Mouse (Mus musculus): Measurements from ENCODE around the gene Kcnf1.
A peak's percentile ranks its signal among the peaks of the same experiment; 100 is the strongest.

The Kcnf1 gene

DNA sequence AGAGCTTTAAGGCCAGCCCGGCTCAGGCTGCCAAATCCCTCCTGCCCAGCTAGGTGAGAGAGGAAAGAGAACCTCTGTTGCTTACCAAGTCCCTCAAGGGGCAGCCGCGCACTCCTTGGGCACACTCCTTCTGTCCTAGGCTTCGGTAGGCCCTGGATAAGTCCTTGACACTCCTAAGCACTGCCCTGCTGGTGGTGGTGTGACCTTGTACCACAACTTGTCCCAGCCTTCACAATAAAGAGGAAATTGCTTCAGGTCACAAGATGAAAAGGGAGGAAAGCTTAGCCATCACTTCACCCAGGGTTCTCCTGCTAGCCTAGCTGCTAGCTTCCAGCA is at the start of gene Kcnf1:
TSS of gene Kcnf1 (minus strand) at position 132 of the 336 bp plus-strand sequence.
- no peak for DNase-seq

DNA sequence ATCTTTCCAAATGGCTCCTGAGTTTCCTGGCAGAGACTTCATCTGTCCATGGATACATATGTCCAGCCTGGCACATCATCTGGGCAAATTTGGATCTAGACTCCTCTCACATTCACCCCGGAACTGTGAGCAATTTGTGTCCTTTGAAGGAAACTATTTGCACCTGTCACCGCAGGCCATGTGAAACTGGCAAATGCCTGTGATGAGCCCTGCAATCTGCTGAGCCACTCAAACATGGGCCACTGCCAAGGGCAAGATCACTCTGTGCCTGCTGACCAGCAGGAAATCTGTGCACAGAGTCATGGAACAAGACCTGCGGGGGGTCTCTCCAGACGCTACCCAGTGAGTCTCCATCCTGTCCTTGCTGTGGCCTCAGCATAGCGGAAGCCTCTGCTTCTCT is 48.3 kb upstream of the Kcnf1 start:
- no peak for DNase-seq

- DNase-seq, result no peak
These were observed 46.4 kb upstream of the Kcnf1 start for GRCm38 (mm10) chr12:17223050-17223449.

GRCm38 (mm10) chr12:17221891-17222428 is 45.3 kb upstream of the Kcnf1 start:
- DNase-seq, result no peak

- no peak for DNase-seq
These were observed 43.9 kb upstream of the Kcnf1 start for GRCm38 (mm10) chr12:17220631-17221030.

GRCm38 (mm10) chr12:17219107-17219506 is 42.4 kb upstream of the Kcnf1 start:
- no peak for DNase-seq

GRCm38 (mm10) chr12:17218390-17218789 is 41.7 kb upstream of the Kcnf1 start:
- DNase-seq, result no peak

DNA sequence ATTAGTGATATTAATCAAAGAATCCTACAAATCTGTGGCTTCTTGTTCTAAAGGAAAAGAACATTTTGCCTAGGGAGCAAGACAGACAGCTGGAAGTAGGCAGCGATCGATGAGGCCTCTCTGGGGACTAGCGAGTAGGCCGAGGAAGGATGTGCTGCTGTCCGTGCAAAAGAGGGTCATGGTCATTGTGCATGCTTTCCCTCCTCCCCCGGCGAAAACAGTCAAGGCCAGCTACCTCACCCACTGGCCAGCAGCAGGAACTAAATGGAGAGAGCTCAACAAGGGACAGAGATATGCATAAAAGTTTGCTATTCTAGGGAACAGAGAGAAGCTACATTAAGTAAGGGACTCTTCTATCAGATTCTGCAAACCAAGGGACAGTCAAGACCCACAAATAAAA is 39.1 kb upstream of the Kcnf1 start:
- no peak for DNase-seq

DNA sequence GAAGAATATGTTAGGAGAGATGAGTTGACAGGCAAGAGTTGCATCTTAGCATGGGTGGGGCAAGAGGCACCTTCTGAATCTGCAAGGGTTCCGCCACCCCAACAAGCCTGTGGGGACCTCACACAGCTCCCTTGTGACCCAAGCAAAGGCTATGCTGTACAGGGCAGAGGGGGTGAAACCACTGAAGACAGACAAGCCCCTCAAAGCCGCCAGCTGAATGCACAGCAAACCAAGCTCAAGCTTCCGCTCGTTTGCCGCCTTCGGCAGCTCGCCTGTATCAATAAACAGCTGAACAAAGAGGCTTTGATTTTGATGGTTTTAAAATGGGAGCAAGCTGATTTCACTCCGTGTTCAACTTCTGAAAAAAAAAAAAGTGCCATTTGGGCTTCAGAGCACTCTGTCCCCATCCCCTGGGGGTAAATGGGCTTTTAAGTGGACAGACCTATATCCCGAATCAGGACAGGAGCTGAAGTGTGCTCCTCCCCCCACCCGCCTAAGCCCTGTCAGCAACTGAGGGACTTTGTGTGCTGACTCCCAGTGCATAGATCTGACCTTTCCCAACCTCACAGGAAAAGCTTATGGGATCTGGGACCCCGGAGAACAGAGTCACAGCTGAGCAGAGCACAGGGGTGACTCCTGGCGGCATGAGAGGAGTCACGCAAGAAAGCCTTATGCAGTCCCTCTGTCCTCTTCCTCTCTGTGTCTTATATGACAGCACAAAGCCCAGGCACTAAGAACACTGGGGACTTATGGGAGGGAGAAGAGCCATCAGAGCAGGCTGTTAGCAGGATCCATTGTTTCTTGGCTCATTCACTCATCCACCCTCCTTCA is 26.0 kb upstream of the Kcnf1 start:
- no peak for DNase-seq

DNA sequence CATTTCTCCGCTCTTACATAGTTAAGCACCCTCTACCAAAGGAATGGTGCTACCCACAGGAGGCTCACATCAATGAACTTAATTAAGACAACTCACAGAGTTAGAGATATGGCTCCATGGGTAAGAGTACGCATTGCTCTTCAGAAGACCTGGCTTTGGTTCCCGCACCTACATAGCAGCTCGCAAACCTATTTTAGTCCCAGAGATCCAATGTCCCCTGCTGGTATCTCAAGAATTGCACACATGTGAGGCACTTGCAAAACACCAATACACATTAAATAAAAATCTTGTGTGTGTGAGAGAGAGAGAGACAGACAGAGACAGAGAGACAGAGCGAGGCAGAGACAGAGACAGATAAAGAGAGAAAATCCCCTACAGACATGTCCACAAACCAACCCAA is 21.9 kb upstream of the Kcnf1 start:
- DNase-seq, result no peak

DNA sequence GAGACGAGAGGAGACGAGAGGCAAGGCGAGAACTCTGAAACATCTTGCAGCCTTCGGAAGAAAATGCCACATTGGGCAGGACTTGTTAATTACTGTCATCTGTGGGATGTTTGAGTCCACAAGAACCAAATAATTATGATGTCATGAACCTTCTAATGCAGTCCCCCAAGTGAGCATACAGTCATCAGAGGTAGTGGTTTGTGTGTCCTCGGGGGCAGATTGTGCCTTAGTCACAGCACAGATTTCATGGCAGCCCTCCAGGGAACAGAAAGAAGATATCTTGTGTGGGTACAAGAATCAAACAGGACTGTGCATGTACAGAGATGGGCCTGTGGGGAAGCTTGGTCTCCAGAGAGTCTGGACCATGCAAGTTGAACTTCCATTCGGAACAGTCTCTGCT is 17.5 kb upstream of the Kcnf1 start:
- DNase-seq, result no peak

DNA sequence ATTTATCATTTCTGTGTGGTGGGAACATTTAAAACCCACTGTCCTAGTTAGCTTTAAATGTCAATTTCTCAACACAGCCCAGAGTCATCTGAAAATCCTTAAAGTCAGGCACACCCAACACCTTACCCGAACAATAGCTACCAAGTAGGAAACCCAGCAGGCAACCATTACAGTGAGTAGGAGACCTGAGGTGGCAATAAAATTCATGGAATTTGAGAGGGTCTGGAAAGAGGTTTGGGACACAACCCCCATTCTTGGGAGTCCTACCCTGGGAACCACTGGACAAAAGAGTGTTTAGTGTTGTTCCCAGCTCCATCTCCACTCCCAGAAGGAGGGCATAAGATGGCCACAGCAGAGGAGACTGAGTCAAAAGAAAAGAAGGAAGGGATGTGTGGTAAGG is 16.6 kb upstream of the Kcnf1 start:
- no peak for DNase-seq

GRCm38 (mm10) chr12:17192887-17193286 is 16.2 kb upstream of the Kcnf1 start:
- DNase-seq, result no peak

GRCm38 (mm10) chr12:17184303-17184775 is 7.7 kb upstream of the Kcnf1 start:
- no peak for DNase-seq

DNA sequence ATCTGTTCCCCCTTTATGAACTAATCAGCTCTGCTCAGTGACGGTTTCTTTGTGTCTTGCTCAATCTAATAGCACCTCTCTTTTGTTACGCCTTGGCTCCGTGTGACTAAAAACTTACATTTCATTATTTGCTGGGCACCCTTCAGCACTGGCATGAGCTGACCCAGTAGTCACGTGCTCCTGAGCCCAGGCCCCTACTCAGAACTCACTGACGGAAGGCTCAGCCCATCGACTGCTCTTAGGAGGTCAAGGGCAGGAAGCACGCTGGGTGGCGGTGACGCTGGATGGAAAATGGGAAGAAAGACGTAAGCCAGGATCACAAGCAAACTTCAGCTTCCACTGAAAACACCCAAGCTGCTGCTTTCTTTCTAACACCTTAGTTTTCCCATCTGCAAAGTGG is 7.1 kb upstream of the Kcnf1 start:
- DNase-seq, result no peak

- DNase-seq, result peak; percentile 80
These were observed 489 bp downstream of the Kcnf1 start for GRCm38 (mm10) chr12:17176041-17176756.

DNA sequence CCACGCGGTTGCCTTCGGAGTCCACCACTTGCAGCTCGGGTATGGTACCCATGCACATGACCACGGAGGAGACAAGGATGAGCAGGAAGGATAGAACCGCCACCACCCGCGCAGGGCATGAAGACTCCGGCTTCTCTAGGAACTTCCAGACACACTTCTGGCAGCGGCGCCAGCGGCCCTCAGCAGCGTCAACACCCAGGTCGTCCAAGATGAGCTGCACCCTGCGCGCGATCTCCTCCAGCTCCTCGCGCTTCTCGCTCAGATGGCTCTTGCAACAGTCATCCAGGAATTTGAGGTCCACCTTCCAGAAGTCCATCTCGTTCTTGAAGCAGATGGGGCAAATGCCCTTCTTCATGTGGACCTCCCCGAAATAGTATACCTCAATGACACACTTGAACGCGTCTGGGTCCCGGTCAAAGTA is 1.1 kb downstream of the Kcnf1 start:
- no peak for DNase-seq

DNA sequence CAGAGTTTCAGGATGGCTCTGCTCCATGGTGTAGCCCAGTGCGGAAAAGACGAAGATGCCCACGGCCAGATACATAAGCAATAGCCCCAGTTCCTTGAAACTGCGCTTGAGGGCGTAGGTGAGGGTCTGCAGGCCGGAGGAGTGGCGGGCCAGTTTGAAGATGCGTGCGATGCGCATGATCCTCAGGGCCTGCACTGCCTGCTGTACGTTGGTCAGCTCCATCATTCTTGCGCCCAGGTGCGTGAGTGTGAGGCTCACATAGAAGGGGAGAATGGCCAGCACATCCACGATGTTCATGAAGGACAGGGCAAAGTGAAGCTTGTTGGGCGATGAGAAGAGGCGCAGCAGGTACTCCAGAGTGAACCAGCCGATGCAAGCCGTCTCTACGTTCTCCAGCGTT is 1.6 kb downstream of the Kcnf1 start:
- DNase-seq, result no peak

- DNase-seq, result no peak
These were observed 2.4 kb downstream of the Kcnf1 start for GRCm38 (mm10) chr12:17174134-17174893.

DNA sequence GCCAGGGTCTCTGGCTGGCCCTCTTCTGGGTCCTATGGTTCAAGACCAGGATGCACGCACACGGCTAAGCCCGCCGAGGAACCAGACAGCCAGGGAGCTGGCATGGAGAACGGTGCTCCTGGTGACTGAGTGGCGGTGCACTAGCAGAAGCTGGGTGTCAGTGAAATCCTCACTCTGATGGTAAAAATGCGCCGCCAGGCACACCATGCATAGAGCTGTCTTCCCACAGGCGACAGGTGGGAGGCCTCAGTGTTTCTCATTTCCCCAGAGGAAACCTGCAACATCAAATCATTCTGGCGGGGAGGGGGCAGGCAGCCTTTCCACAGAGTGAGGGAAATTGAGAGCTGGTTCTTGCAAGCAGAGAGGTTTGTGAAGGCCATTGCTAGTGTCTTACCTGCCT is 6.3 kb downstream of the Kcnf1 start:
- DNase-seq, result peak; percentile 78

DNA sequence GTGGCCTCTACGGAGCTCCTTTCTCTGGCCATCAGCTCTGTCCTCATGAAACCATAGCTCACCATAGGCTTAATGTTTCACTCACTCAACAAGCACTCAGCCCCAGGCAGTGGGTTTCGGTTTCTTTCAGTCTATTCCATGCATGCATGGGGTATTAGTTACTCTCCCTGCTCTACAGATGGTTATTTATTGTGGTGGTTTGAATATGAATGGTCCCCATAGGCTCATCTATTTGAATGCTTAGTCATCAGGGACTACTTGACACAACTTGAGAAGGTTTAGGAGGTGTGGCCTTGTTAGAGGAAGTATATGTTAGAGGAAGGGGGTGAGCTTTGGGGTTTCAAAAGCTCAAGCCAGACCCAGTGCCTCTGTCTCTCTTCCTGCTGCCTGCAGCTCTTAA is 10.6 kb downstream of the Kcnf1 start:
- DNase-seq, result no peak

- no peak for DNase-seq
These were observed 12.7 kb downstream of the Kcnf1 start for GRCm38 (mm10) chr12:17163996-17164395.

- DNase-seq, result peak; percentile 62
These were observed 17.1 kb downstream of the Kcnf1 start for GRCm38 (mm10) chr12:17159549-17159948.
